In the genomic region with DNA sequence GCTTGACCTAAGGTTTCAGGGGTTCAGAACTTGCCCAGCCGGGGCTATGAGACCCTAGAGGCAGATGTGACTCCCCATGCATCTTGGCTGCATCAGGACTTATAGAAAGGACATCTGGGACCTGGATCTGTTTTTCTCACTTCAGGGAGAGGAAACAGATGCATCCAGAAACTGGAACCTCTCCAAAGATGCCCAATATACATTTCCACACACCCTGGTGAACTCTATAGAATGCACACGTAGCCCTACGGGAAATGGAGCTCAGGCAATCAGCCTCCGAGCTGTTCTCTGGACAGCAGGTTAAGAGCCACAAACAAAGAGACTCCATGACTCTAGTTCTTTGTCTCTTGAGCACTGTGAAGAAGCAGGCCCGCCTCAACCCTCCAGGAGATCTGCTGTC, we compare ENCODE assay signal across 28 mouse cellular contexts. TPM values are rescaled to one million over a fixed set of nuclear protein-coding genes. Genes with fewer than 3 reads are reported as not detected.
A peak's percentile ranks its signal among the peaks of the same experiment; 100 is the strongest.
DNase-seq lines count a peak whose midpoint lies in the region; ATAC-seq and TF ChIP-seq lines count a peak whose summit lies in the region.
"Had no signal": no experiment of that assay in that cellular context is flagged by ENCODE, and none has a peak within 500 bp of the region (broad histone marks: within the 10 kb centered on the region; RNA-seq: fewer than 3 reads in every experiment).

No protein-coding gene starts in this region.

- H3K27ac ChIP-seq in heart, embryonic 15.5 days, result peak overlapping the region; percentile 57; the same call in 1 of the 2 replicates
- no peak overlapping the region for H3K27ac ChIP-seq in heart, embryonic 10.5 days
- no peak overlapping the region for H3K27ac ChIP-seq in limb, embryonic 14.5 days (replicated peaks; ENCODE audit: low read depth, low read length)
- H3K27ac ChIP-seq in limb, embryonic 10.5 days, result no peak overlapping the region
- peak overlapping the region; percentile 99 for H3K27ac ChIP-seq in brown adipose tissue, adult 24 weeks (replicated peaks; ENCODE audit: low read depth, low read length)
- peak overlapping the region; percentile 9; the same call in 1 of the 2 replicates for H3K27ac ChIP-seq in stomach, embryonic 15.5 days
- H3K27ac ChIP-seq: liver, embryonic 15.5 days; midbrain, embryonic 10.5 days; midbrain, embryonic 15.5 days; neural tube, embryonic 15.5 days had no signal

- WGBS in heart, embryonic 15.5 days, result 61% methylated on average over 5 of the region's 5 CpGs
- 75% methylated on average over 5 of the region's 5 CpGs for WGBS in heart, embryonic 10.5 days
- 69% methylated on average over 5 of the region's 5 CpGs for WGBS in limb, embryonic 14.5 days
- 83% methylated on average over 5 of the region's 5 CpGs for WGBS in limb, embryonic 10.5 days
- WGBS in stomach, embryonic 15.5 days, result 76% methylated on average over 5 of the region's 5 CpGs

- no peaks in the 10 kb centered on the region for H3K27me3 ChIP-seq in heart, embryonic 15.5 days
- no peaks in the 10 kb centered on the region for H3K27me3 ChIP-seq in heart, embryonic 10.5 days (ENCODE audit: insufficient read depth, poor library complexity, severe bottlenecking)
- no peaks in the 10 kb centered on the region for H3K27me3 ChIP-seq in limb, embryonic 14.5 days (ENCODE audit: control insufficient read depth, insufficient read depth, low read length)
- H3K27me3 ChIP-seq in limb, embryonic 10.5 days (ENCODE audit: low read depth, poor library complexity, severe bottlenecking), result no peaks in the 10 kb centered on the region
- H3K27me3 ChIP-seq in stomach, embryonic 15.5 days (replicated peaks), result no peaks in the 10 kb centered on the region
- H3K27me3 ChIP-seq: liver, embryonic 15.5 days; midbrain, embryonic 15.5 days; neural tube, embryonic 15.5 days had no signal

- no peak overlapping the region for H3K4me2 ChIP-seq in heart, embryonic 15.5 days
- no peak overlapping the region for H3K4me2 ChIP-seq in limb, embryonic 14.5 days (replicated peaks; ENCODE audit: low read depth, low read length, severe bottlenecking)
- H3K4me2 ChIP-seq in stomach, embryonic 15.5 days, result no peak overlapping the region
- H3K4me2 ChIP-seq: liver, embryonic 15.5 days; midbrain, embryonic 15.5 days; neural tube, embryonic 15.5 days had no signal

- H3K9ac ChIP-seq in heart, embryonic 15.5 days, result no peak overlapping the region
- no peak overlapping the region for H3K9ac ChIP-seq in limb, embryonic 14.5 days (ENCODE audit: low read depth, low read length, severe bottlenecking)
- no peak overlapping the region for H3K9ac ChIP-seq in stomach, embryonic 15.5 days
- H3K9ac ChIP-seq: liver, embryonic 15.5 days; midbrain, embryonic 15.5 days; neural tube, embryonic 15.5 days had no signal

- H3K36me3 ChIP-seq in heart, embryonic 15.5 days, result no peaks in the 10 kb centered on the region
- H3K36me3 ChIP-seq in heart, embryonic 10.5 days, result no peaks in the 10 kb centered on the region
- no peaks in the 10 kb centered on the region for H3K36me3 ChIP-seq in limb, embryonic 14.5 days (ENCODE audit: control insufficient read depth, insufficient read depth, low read length)
- no peaks in the 10 kb centered on the region for H3K36me3 ChIP-seq in limb, embryonic 10.5 days
- H3K36me3 ChIP-seq in stomach, embryonic 15.5 days, result no peaks in the 10 kb centered on the region
- H3K36me3 ChIP-seq: liver, embryonic 15.5 days; midbrain, embryonic 10.5 days; midbrain, embryonic 15.5 days; neural tube, embryonic 15.5 days had no signal

- H3K4me3 ChIP-seq in heart, embryonic 15.5 days, result no peak overlapping the region
- H3K4me3 ChIP-seq in heart, embryonic 10.5 days, result no peak overlapping the region
- H3K4me3 ChIP-seq in limb, embryonic 14.5 days (replicated peaks; ENCODE audit: low read length), result no peak overlapping the region
- H3K4me3 ChIP-seq in limb, embryonic 10.5 days, result no peak overlapping the region
- no peak overlapping the region for H3K4me3 ChIP-seq in brown adipose tissue, adult 24 weeks (ENCODE audit: insufficient read depth, low read depth, low read length)
- no peak overlapping the region for H3K4me3 ChIP-seq in stomach, embryonic 15.5 days (replicated peaks)
- H3K4me3 ChIP-seq: liver, embryonic 15.5 days; midbrain, embryonic 10.5 days; midbrain, embryonic 15.5 days; neural tube, embryonic 15.5 days had no signal

- no peaks in the 10 kb centered on the region for H3K9me3 ChIP-seq in heart, embryonic 15.5 days (replicated peaks)
- no peaks in the 10 kb centered on the region for H3K9me3 ChIP-seq in heart, embryonic 10.5 days
- no peaks in the 10 kb centered on the region for H3K9me3 ChIP-seq in limb, embryonic 14.5 days (ENCODE audit: control insufficient read depth, low read length)
- H3K9me3 ChIP-seq in limb, embryonic 10.5 days (replicated peaks), result no peaks in the 10 kb centered on the region
- H3K9me3 ChIP-seq in stomach, embryonic 15.5 days, result no peaks in the 10 kb centered on the region
- H3K9me3 ChIP-seq: liver, embryonic 15.5 days; midbrain, embryonic 10.5 days; midbrain, embryonic 15.5 days; neural tube, embryonic 15.5 days had no signal

- TF ChIP-seq POLR2A in limb, embryonic 14.5 days (IDR thresholded peaks at IDR 0.05; ENCODE audit: borderline replicate concordance, extremely low read depth, insufficient read depth, insufficient read length), result no peak

- peaks cover 9% of the 10 kb centered on the region; the same call in 1 of the 2 replicates for H3K4me1 ChIP-seq in heart, embryonic 15.5 days (replicated peaks)
- H3K4me1 ChIP-seq in heart, embryonic 10.5 days, result peaks cover 11% of the 10 kb centered on the region
- no peaks in the 10 kb centered on the region for H3K4me1 ChIP-seq in limb, embryonic 14.5 days (ENCODE audit: control insufficient read depth, insufficient read depth, low read length)
- H3K4me1 ChIP-seq in limb, embryonic 10.5 days, result 0 out of 2 replicates have a peak, but pooled peaks cover 5% of the 10 kb centered on the region
- H3K4me1 ChIP-seq in brown adipose tissue, adult 24 weeks (ENCODE audit: control insufficient read depth, insufficient read depth, insufficient read length, low read length), result peaks cover 15% of the 10 kb centered on the region; the same call in 1 of the 2 replicates
- H3K4me1 ChIP-seq in stomach, embryonic 15.5 days, result no peaks in the 10 kb centered on the region
- H3K4me1 ChIP-seq: midbrain, embryonic 10.5 days; midbrain, embryonic 15.5 days; neural tube, embryonic 15.5 days had no signal

- no peak for ATAC-seq in heart, embryonic 15.5 days (replicated peaks; ENCODE audit: insufficient number of reproducible peaks, insufficient read depth, low FRiP score, low read depth)
- no peak for ATAC-seq in limb, embryonic 14.5 days (ENCODE audit: low FRiP score, low read depth)
- no peak for ATAC-seq in stomach, embryonic 15.5 days (ENCODE audit: insufficient read depth, low FRiP score, low read depth)
- ATAC-seq: CD4-positive, CD25-positive, alpha-beta regulatory T cell, adult 4 months; forebrain, embryonic 14.5 days; hindbrain, embryonic 16.5 days; lung, postnatal 0 days; midbrain, embryonic 15.5 days had no signal

- no peak for DNase-seq in heart, embryonic 10.5 days (ENCODE audit: low spot score)
- DNase-seq in limb, embryonic 14.5 days (ENCODE audit: low spot score), result peak; percentile 29
- DNase-seq in limb, embryonic 10.5 days (ENCODE audit: low spot score), result no peak
- DNase-seq in adrenal gland, adult 2 months, result no peak
- DNase-seq: adrenal gland, postnatal 25 days; cerebellum, adult 2 months; cerebellum, postnatal 14 days; gastrocnemius, postnatal 25 days; heart, postnatal 14 days; kidney, adult 18-20 months; kidney, postnatal 10 days; layer of hippocampus, adult 9-11 months; retina, postnatal 1 day; right cerebral cortex, postnatal 14 days; thymus, postnatal 4 days had no signal

RNA-seq across cellular contexts. Expression of a gene that starts 37.0 kb away (rescaled TPM):
- 0.01 TPM in 1 of 2 replicates, not detected in the other for polyA plus RNA-seq in heart, embryonic 15.5 days (2015; fragmentation: Nextera tagmentation; extraction: Ambion mirVana)
- not detected in 2 replicates for polyA plus RNA-seq in heart, embryonic 10.5 days (2016; fragmentation: Nextera tagmentation; extraction: Ambion mirVana)
- polyA plus RNA-seq in limb, embryonic 14.5 days (2012; rRNA removed), result 0.04 and 0.08 TPM in 2 replicates
- polyA plus RNA-seq in limb, embryonic 14.5 days (2014; fragmentation: Nextera tagmentation; extraction: Ambion mirVana), result 0.01 and 0.03 TPM in 2 replicates
- not detected in 2 replicates for polyA plus RNA-seq in limb, embryonic 10.5 days (2016; fragmentation: Nextera tagmentation; extraction: Ambion mirVana)
- not detected in 2 replicates for polyA plus RNA-seq in brown adipose tissue, adult 24 weeks (2012; ENCODE audit: insufficient read depth, insufficient read length, missing spikeins)
- polyA plus RNA-seq in stomach, embryonic 15.5 days (2015; fragmentation: Nextera tagmentation; extraction: Ambion mirVana), result 0.03 and 0.04 TPM in 2 replicates
- under 1 TPM; 0.10 to 0.12 TPM for total RNA-seq in adrenal gland, adult 2 months (2021)
- polyA plus RNA-seq in adrenal gland, adult 2 months (2012; rRNA removed), result 0.03 TPM in 2 replicates
- polyA plus RNA-seq: forebrain, embryonic 14.5 days; hindbrain, embryonic 11.5 days; hindbrain, embryonic 16.5 days; intestine, embryonic 14.5 days; lung, postnatal 0 days; midbrain, embryonic 10.5 days; midbrain, embryonic 15.5 days had no signal

Comparison
In these comparisons a context has a peak if more than half of its experiments do, and no peak if none do; other contexts are left out.
1. H3K27ac ChIP-seq: peak in heart, embryonic 15.5 days (single experiment), brown adipose tissue, adult 24 weeks (single experiment) and stomach, embryonic 15.5 days (single experiment); none in heart, embryonic 10.5 days (single experiment), limb, embryonic 14.5 days (single experiment) and limb, embryonic 10.5 days (single experiment).